Mouse (Mus musculus) liver, adult 2 months (tissue): ENCODE results near the gene Wasf2.

Source experiments
- CTCF ChIP-seq: fragments of 200-500 bp; IDR thresholded peaks from 2 replicates; pipeline ENCODE4 v1.5.1; 2011; ENCODE audit warnings: low read depth, low read length, control low read depth
- POLR2A ChIP-seq: fragments of 200-500 bp; IDR thresholded peaks from 2 replicates; pipeline ENCODE4 v1.6.1; 2011; ENCODE audit warnings: low read length, control low read depth; ENCODE audit not compliant: insufficient read depth; ENCODE audit errors: extremely low read depth

DNA sequence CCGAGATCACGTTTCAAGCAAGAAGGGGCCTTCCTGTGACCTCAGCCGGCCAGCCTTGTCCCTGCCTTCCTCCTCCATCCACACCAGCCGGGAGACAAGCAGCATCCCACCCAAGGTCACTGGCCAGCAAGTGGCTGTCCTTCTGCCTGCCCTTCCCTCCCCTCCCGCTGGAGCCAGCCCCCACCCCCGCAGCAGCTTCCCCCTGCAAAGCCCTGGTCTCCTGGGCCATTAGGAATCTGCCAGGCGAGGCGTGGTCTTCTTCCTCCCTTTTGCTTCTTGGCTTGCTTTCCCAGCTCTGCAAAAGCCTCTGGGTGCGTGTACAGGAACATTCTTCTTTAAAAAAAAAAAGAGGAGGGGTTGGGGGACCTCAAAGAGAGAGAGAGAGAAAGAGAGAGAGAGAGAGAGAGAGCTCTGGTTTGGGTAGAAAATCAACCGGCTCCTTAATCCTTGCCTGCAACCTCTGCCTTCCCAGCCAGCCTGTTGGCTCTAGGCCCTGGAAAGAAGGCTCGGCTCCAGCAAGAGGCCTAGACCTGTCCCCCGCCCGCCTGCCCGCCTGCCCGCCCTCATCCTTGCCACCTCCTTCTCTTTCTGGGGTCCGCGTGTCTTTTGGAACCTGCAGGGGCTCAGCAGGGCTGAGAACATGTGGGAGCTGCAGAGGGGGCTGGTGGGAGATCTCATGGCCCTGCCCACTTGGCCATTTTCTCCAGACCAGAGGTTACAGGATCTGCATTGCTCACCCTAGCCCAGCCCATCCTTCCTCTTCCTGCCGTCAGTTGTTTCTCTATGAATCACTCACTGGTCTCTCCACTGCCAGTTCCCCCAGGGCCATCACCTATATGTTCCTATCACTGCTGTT is 12.5 kb upstream of the Wasf2 start:
- TF ChIP-seq POLR2A (no peak), CTCF (no peak)
